Mouse (Mus musculus): ENCODE measurements around the gene Copb1. TPM values are rescaled to one million over a fixed set of nuclear protein-coding genes. Genes with fewer than 3 reads are reported as not detected.
A peak's percentile ranks its signal among the peaks of the same experiment; 100 is the strongest.

Copb1 gene
- polyA plus RNA-seq, 1 experiment from 2014 or later = 129 TPM

DNA sequence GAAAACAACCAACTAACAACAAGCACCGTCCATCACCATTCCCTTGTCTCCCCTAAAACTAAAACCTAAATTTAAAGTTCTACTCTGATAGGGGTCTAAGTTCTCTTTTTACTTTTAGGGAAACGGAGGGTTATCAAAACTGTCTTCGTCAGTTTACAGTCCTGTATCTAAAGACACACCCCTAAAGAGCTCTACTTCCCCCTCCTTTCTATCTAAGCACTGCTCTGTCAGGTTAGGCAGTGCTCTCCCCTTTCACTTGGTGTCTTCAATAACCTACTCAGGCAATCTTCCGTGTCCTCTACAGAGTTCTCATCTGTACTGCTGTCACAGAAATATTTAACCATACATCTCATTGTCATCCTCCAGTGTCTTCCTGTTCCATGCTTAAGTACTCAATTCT is 34.1 kb downstream of the Copb1 start:
- H3K27ac ChIP-seq (ENCODE audit: low read depth) = no peak overlapping the region
- TF ChIP-seq CTCF (IDR thresholded peaks at IDR 0.05; ENCODE audit: low read depth) = no peak
- no peak for ATAC-seq (ENCODE audit: insufficient read depth)
- DNase-seq = no peak
- 83% methylated on average over 4 of the region's 4 CpGs for WGBS
- H3K9me3 ChIP-seq (ENCODE audit: low read depth, low read length) = no peaks in the 10 kb centered on the region
- H3K4me1 ChIP-seq (ENCODE audit: insufficient read depth) = no peaks in the 10 kb centered on the region
- peaks cover 62% of the 10 kb centered on the region for H3K36me3 ChIP-seq (ENCODE audit: insufficient read depth)
- H3K4me3 ChIP-seq (ENCODE audit: low read depth, low read length) = no peak overlapping the region
- H3K27me3 ChIP-seq (ENCODE audit: insufficient read depth, low read length) = no peaks in the 10 kb centered on the region
- H3K4me2 ChIP-seq = no peak overlapping the region
- H3K9ac ChIP-seq = no peak overlapping the region

DNA sequence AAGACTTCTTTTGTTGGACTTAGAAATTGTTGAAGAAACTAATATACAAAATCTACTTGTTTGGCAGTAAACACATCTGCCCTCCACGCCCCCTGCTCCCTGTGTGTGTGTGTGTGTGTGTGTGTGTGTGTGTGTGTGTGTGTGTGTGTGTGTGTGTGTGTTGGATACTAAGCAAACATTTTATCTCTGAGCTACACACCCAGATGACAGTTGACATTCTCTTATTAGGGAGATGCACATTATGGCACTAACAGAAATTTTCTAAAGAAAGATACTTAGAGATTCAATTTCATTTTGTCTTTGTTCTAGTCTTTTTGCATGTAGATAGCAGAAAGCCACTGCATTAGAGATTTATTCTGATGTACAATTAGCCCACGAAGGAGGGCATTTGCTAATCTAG is 37.6 kb downstream of the Copb1 start:
- Histone ChIP-seq H3K4me3 (ENCODE audit: low read depth, low read length) (no peak overlapping the region), H3K4me2 (no peak overlapping the region), H3K9ac (no peak overlapping the region), H3K27me3 (ENCODE audit: insufficient read depth, low read length) (no peaks in the 10 kb centered on the region), H3K9me3 (ENCODE audit: low read depth, low read length) (no peaks in the 10 kb centered on the region), H3K36me3 (ENCODE audit: insufficient read depth) (peaks cover 67% of the 10 kb centered on the region), H3K4me1 (ENCODE audit: insufficient read depth) (no peaks in the 10 kb centered on the region), H3K27ac (ENCODE audit: low read depth) (no peak overlapping the region)
- 81% methylated on average over 2 of the region's 2 CpGs for WGBS
- TF ChIP-seq CTCF (IDR thresholded peaks at IDR 0.05; ENCODE audit: low read depth) = no peak
- DNase-seq (no peak), ATAC-seq (ENCODE audit: insufficient read depth) (no peak)

DNA sequence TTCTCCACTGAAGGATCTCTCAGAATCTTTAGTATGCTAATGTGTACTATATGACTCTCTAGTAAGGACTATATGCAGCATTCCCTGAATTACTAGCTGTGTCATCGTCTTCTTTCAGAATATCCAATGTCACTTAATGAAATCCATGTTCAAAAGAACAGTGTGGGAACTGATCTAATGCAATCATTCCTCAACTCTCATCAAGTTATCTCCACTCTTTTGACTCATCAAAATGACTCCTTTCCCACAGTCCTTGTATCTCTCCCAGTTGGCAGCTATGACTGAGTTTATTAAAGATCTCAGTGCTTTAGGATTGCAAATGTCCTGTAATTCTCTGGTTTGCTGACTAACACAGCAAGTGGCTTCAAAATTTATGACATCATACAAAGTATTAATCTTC is 40.1 kb downstream of the Copb1 start:
- 86% methylated on average over 1 of the region's 1 CpGs for WGBS
- H3K36me3 ChIP-seq (ENCODE audit: insufficient read depth) = peaks cover 43% of the 10 kb centered on the region
- H3K9ac ChIP-seq = no peak overlapping the region
- H3K27ac ChIP-seq (ENCODE audit: low read depth) = no peak overlapping the region
- no peak overlapping the region for H3K4me2 ChIP-seq
- no peak for ATAC-seq (ENCODE audit: insufficient read depth)
- H3K9me3 ChIP-seq (ENCODE audit: low read depth, low read length) = no peaks in the 10 kb centered on the region
- DNase-seq = no peak
- H3K4me1 ChIP-seq (ENCODE audit: insufficient read depth) = no peaks in the 10 kb centered on the region
- H3K4me3 ChIP-seq (ENCODE audit: low read depth, low read length) = no peak overlapping the region
- H3K27me3 ChIP-seq (ENCODE audit: insufficient read depth, low read length) = no peaks in the 10 kb centered on the region
- TF ChIP-seq CTCF (IDR thresholded peaks at IDR 0.05; ENCODE audit: low read depth) = no peak

DNA sequence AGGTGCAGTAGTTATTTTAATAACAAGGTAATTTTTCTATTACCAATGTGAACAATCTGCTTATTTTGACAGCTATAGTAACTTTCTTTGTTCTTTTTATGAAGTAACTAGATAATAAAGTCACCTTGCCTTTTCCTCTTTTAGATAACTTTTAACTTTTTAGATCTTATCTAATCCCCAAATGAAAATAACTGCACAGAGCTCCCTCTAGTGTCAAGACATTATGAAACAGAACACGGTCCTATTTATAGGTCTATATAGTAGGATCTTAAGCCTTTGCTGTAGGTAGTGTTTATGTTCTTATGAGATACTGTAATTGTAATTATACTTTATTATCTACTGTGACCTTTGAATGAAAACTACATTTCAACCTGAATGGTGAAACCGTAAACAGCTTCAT is 41.0 kb downstream of the Copb1 start:
- no peak for ATAC-seq (ENCODE audit: insufficient read depth)
- H3K9me3 ChIP-seq (ENCODE audit: low read depth, low read length) = no peaks in the 10 kb centered on the region
- no peak overlapping the region for H3K4me2 ChIP-seq
- no peaks in the 10 kb centered on the region for H3K4me1 ChIP-seq (ENCODE audit: insufficient read depth)
- peak; percentile 88 for DNase-seq
- peaks cover 42% of the 10 kb centered on the region for H3K36me3 ChIP-seq (ENCODE audit: insufficient read depth)
- no peak overlapping the region for H3K27ac ChIP-seq (ENCODE audit: low read depth)
- TF ChIP-seq CTCF (IDR thresholded peaks at IDR 0.05; ENCODE audit: low read depth) = peak; percentile 53
- H3K9ac ChIP-seq = no peak overlapping the region
- no peak overlapping the region for H3K4me3 ChIP-seq (ENCODE audit: low read depth, low read length)
- WGBS = 51% methylated on average over 2 of the region's 2 CpGs
- H3K27me3 ChIP-seq (ENCODE audit: insufficient read depth, low read length) = no peaks in the 10 kb centered on the region

DNA sequence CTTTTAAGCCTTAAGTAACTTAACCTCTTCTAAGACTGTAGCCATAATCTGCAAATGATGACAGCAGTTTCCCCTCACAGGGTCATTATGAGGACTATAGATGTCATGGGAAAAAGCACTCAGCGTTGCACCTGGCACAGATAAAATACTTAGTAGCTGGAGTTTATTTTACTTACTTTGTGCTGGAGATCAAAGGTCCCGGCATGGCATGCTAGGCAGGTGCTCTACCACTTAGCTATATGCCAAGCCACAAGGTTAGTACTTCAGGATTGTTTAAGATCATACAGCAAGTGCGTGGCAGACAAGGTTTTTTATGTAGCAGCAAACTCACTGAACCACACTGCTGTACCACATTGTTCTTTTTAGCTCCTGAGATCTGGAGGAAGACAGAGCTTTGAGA is 43.9 kb downstream of the Copb1 start:
- no peak overlapping the region for H3K9ac ChIP-seq
- no peak for TF ChIP-seq CTCF (IDR thresholded peaks at IDR 0.05; ENCODE audit: low read depth)
- no peaks in the 10 kb centered on the region for H3K27me3 ChIP-seq (ENCODE audit: insufficient read depth, low read length)
- H3K4me2 ChIP-seq = no peak overlapping the region
- 32% methylated on average over 3 of the region's 3 CpGs for WGBS
- H3K4me3 ChIP-seq (ENCODE audit: low read depth, low read length) = no peak overlapping the region
- no peaks in the 10 kb centered on the region for H3K4me1 ChIP-seq (ENCODE audit: insufficient read depth)
- H3K9me3 ChIP-seq (ENCODE audit: low read depth, low read length) = no peaks in the 10 kb centered on the region
- H3K27ac ChIP-seq (ENCODE audit: low read depth) = no peak overlapping the region
- ATAC-seq (ENCODE audit: insufficient read depth) = no peak
- peaks cover 20% of the 10 kb centered on the region for H3K36me3 ChIP-seq (ENCODE audit: insufficient read depth)
- no peak for DNase-seq

DNA sequence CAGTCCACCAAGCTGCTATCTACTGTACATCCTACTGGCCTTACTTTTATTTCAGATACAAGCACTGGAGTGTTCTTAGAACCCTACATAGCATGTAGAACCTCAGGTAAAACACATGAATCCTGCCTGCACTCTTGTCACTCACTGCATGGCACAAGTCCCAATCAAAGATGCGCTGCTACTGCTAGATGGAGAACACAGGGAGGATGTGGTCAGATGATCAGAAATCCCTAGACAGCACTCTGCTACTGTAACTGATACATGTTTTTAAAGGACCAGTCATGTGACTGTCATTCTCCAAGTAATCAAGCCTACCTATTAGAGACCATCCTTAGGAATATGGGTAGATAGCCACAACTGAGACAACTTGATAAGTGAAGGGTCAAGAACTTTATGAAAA is 44.7 kb downstream of the Copb1 start:
- ATAC-seq (ENCODE audit: insufficient read depth) (no peak), DNase-seq (no peak)
- no peak overlapping the region for H3K27ac ChIP-seq (ENCODE audit: low read depth)
- H3K4me1 ChIP-seq (ENCODE audit: insufficient read depth) = no peaks in the 10 kb centered on the region
- no peak overlapping the region for H3K4me2 ChIP-seq
- TF ChIP-seq CTCF (IDR thresholded peaks at IDR 0.05; ENCODE audit: low read depth) = no peak
- WGBS = 91% methylated on average over 1 of the region's 1 CpGs
- no peaks in the 10 kb centered on the region for H3K9me3 ChIP-seq (ENCODE audit: low read depth, low read length)
- peaks cover 16% of the 10 kb centered on the region for H3K36me3 ChIP-seq (ENCODE audit: insufficient read depth)
- no peaks in the 10 kb centered on the region for H3K27me3 ChIP-seq (ENCODE audit: insufficient read depth, low read length)
- H3K9ac ChIP-seq = no peak overlapping the region
- H3K4me3 ChIP-seq (ENCODE audit: low read depth, low read length) = no peak overlapping the region

DNA sequence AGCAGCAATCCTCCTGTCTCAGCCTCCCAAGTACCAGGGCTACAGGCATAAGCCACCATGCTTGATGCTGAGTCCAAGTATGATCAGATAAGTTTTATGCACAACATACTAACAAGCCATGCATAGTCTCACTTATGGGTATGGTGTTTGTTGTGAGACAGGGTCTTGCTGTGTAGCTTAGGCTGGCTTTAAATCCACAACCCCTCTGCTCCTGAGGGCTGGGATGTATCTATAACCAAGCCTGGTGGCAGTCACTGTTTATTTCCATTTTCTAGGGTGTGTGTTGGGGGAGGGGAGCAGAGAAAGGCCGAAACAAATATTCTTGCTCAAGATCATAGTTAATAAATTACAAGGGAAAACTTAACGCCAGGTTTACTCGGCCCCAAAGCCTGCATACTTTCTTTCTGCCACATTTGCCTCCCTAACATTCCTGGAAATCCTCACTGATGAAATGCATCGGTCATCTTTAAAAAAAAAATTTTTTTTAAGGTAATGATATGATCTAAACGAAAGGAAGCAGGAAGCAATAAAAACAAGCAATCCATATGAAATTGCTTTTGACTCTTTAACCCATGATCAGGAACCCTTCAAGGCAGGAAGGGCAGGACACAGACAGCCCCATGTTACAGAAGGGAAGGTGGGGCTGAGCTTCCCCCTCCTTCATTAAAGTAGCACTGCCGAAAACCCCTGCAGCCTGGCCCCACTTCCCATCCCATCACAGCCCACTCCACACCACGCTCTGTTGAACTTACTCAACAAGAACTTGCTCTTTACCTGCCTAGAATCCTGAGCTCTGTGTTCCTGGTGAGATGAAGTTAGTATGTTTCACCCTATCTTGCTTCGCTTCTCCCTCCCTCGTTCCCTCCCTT is 50.8 kb downstream of the Copb1 start:
- peak; percentile 38 for DNase-seq
- Histone ChIP-seq H3K36me3 (ENCODE audit: insufficient read depth) (no peaks in the 10 kb centered on the region), H3K27ac (ENCODE audit: low read depth) (no peak overlapping the region; the same call in 1 of the 2 replicates), H3K4me1 (ENCODE audit: insufficient read depth) (peaks cover 15% of the 10 kb centered on the region; the same call in 1 of the 2 replicates), H3K27me3 (ENCODE audit: insufficient read depth, low read length) (no peaks in the 10 kb centered on the region), H3K4me2 (no peak overlapping the region), H3K4me3 (ENCODE audit: low read depth, low read length) (no peak overlapping the region), H3K9me3 (ENCODE audit: low read depth, low read length) (no peaks in the 10 kb centered on the region), H3K9ac (no peak overlapping the region)
- no peak; the same call in 1 of the 2 replicates for ATAC-seq (ENCODE audit: insufficient read depth)
- TF ChIP-seq CTCF (IDR thresholded peaks at IDR 0.05; ENCODE audit: low read depth) = no peak
- WGBS = 31% methylated on average over 9 of the region's 9 CpGs

Data from lung, embryonic 14.5 days (tissue).